Mouse (Mus musculus) left cerebral cortex, adult 6 months (tissue): Measurements from ENCODE around the gene Samd8. TPM values are rescaled to one million over a fixed set of nuclear protein-coding genes. Genes with fewer than 3 reads are reported as not detected.

Source experiments
- long read RNA-seq, 2 experiments: library from polyadenylated mRNA; unstranded; transcript quantifications; one replicate each; pipeline ENCODE4 v2.0.0; 2019 to 2020
- polyA plus RNA-seq: library from polyadenylated mRNA; unstranded; fragments of <200 nt; fragmentation: Nextera tagmentation; gene quantifications from 2 replicates; pipeline ENCODE4 v1.2.3, GENCODE M21; 2021

Samd8 gene
- polyA plus RNA-seq = 26.2 and 47.8 TPM in 2 replicates
- long read RNA-seq, experiment 1, transcript Samd8-201 (6 exons, 1,574 nt) = major isoform, 7 of 39 reads
- long read RNA-seq, experiment 1, transcript Samd8-204 (6 exons, 1,613 nt) = minor isoform, 6 of 39 reads
- long read RNA-seq, experiment 1, partial matches to known transcripts = 1 of 39 reads
- long read RNA-seq, experiment 1, other reads (novel, unspliced or antisense) = 24 of 39 reads
- long read RNA-seq, experiment 2, full-length matches to known transcripts = 5 of 25 reads
- long read RNA-seq, experiment 2, partial matches to known transcripts = 1 of 25 reads
- long read RNA-seq, experiment 2, other reads (novel, unspliced or antisense) = 19 of 25 reads

GRCm38 (mm10) chr14:21750008-21750880 lies at the start of gene Samd8:
Samd8 (plus strand) TSS chr14:21750531.

GRCm38 (mm10) chr14:21714486-21714885 lies 35.8 kb upstream of the Samd8 start, which contains the start of gene Dupd1:
Dupd1 (minus strand) TSS chr14:21714576.

GRCm38 (mm10) chr14:21750881-21751542 lies 681 bp downstream of the Samd8 start, which contains the start of gene Dusp13:
Dusp13 (minus strand) TSS chr14:21751181.

GRCm38 (mm10) chr14:21824938-21825337 lies 74.6 kb downstream of the Samd8 start, which contains the start of gene Vdac2:
Vdac2 (plus strand) TSS chr14:21825238.

Other genes starting within 250 kb of the Samd8 start
- 0.19 and 0.23 TPM in 2 replicates for gene Dupd1, start 36.0 kb upstream of the Samd8 start, polyA plus RNA-seq
- gene Dusp13, start 650 bp downstream of the Samd8 start, polyA plus RNA-seq = 0.24 and 0.58 TPM in 2 replicates
- 279 and 343 TPM in 2 replicates for gene Vdac2, start 74.7 kb downstream of the Samd8 start, polyA plus RNA-seq
- gene Comtd1, start 98.4 kb downstream of the Samd8 start, polyA plus RNA-seq = 49.1 and 50.1 TPM in 2 replicates
- gene Zfp503, start 239.1 kb downstream of the Samd8 start, polyA plus RNA-seq = 0.31 and 0.74 TPM in 2 replicates